Mouse (Mus musculus) hindbrain, embryonic 16.5 days (tissue): ENCODE results near the gene Lhfpl4. TPM values are rescaled to one million over a fixed set of nuclear protein-coding genes. Genes with fewer than 3 reads are reported as not detected.

Experiments used
- polyA plus RNA-seq: library from polyadenylated mRNA; unstranded; fragments of >200 nt; fragmentation: Nextera tagmentation; extraction: Ambion mirVana; gene quantifications from 2 replicates; pipeline ENCODE4 v1.2.1, GENCODE M21; 2015

The Lhfpl4 gene
- polyA plus RNA-seq, 1 experiment from 2014 or later, result 56.7 TPM

Other genes starting within 250 kb of the Lhfpl4 start
- 27.0 and 32.7 TPM in 2 replicates for gene Srgap3, start 248.1 kb downstream of the Lhfpl4 start, polyA plus RNA-seq
- 48.7 and 52.0 TPM in 2 replicates for gene Thumpd3, start 149.2 kb downstream of the Lhfpl4 start, polyA plus RNA-seq
- 45.4 and 48.3 TPM in 2 replicates for gene Setd5, start 118.0 kb downstream of the Lhfpl4 start, polyA plus RNA-seq
- gene Mtmr14, start 42.5 kb upstream of the Lhfpl4 start, polyA plus RNA-seq, result 34.1 and 34.6 TPM in 2 replicates
- gene Cpne9, start 86.9 kb upstream of the Lhfpl4 start, polyA plus RNA-seq, result 9.1 and 9.6 TPM in 2 replicates
- 12.4 and 15.5 TPM in 2 replicates for gene Brpf1, start 111.8 kb upstream of the Lhfpl4 start, polyA plus RNA-seq
- gene Ogg1, start 131.6 kb upstream of the Lhfpl4 start, polyA plus RNA-seq, result 7.0 and 10.6 TPM in 2 replicates
- gene Camk1, start 148.6 kb upstream of the Lhfpl4 start, polyA plus RNA-seq, result 119 and 128 TPM in 2 replicates
- 68.3 and 71.1 TPM in 2 replicates for gene Tada3, start 182.5 kb upstream of the Lhfpl4 start, polyA plus RNA-seq
- gene Arpc4, start 182.7 kb upstream of the Lhfpl4 start, polyA plus RNA-seq, result 440 and 455 TPM in 2 replicates
- gene Ttll3, start 193.9 kb upstream of the Lhfpl4 start, polyA plus RNA-seq, result 9.2 and 11.8 TPM in 2 replicates
- gene Rpusd3, start 224.0 kb upstream of the Lhfpl4 start, polyA plus RNA-seq, result 21.5 and 21.7 TPM in 2 replicates
- 0.21 TPM in 1 of 2 replicates, not detected in the other for gene Cidec, start 240.4 kb upstream of the Lhfpl4 start, polyA plus RNA-seq
- 95.2 and 106 TPM in 2 replicates for gene Jagn1, start 247.2 kb upstream of the Lhfpl4 start, polyA plus RNA-seq